Mouse (Mus musculus) E14TG2a.4 (cell line): ENCODE measurements around the gene Skint7.

Source experiments
- CTCF ChIP-seq: conservative IDR thresholded peaks from 2 replicates; pipeline ENCODE4 v1.5.1; 2014; ENCODE audit warnings: low read length
- NANOG ChIP-seq: IDR thresholded peaks from 2 replicates; pipeline ENCODE4 v1.6.1; 2014; ENCODE audit warnings: borderline replicate concordance, low read length, mixed read lengths
- POU5F1 ChIP-seq: IDR thresholded peaks from 2 replicates; pipeline ENCODE4 v1.6.1; 2014; ENCODE audit warnings: low read length, borderline replicate concordance

GRCm38 (mm10) chr4:112005969-112006368, 33.2 kb downstream of the Skint7 start, which contains the start of gene Skint1:
- TF ChIP-seq CTCF (no peak), POU5F1 (no peak), NANOG (no peak)
